Mouse (Mus musculus) adrenal gland, postnatal 36 days (tissue): ENCODE data around the gene Tex264. TPM values are rescaled to one million over a fixed set of nuclear protein-coding genes. Genes with fewer than 3 reads are reported as not detected.

ENCODE experiments used
- total RNA-seq, 2 experiments: library from RNA; stranded (reverse); gene quantifications; 2 replicates each; pipeline ENCODE4 v1.2.3; 2021

The Tex264 gene
- total RNA-seq, 2 experiments from 2014 or later = 109 to 149 TPM

Other genes with a start within 250 kb of the Tex264 start
- 10 to 100 TPM; 11.7 to 14.8 TPM for gene Acy1, start 247.6 kb downstream of the Tex264 start, total RNA-seq
- gene Abhd14b, start 238.5 kb downstream of the Tex264 start, total RNA-seq = 10 to 100 TPM; 25.2 to 45.0 TPM
- 10 to 100 TPM; 18.9 to 20.2 TPM for gene Abhd14a, start 238.2 kb downstream of the Tex264 start, total RNA-seq
- 10 to 100 TPM; 20.2 to 27.7 TPM for gene Pcbp4, start 232.6 kb downstream of the Tex264 start, total RNA-seq
- gene Gpr62, start 220.0 kb downstream of the Tex264 start, total RNA-seq = under 1 TPM in 1 of 2 experiments, not detected in 1; 0.13 TPM
- 10 to 100 TPM; 28.0 to 37.2 TPM for gene Rrp9, start 210.0 kb downstream of the Tex264 start, total RNA-seq
- gene Parp3, start 209.0 kb downstream of the Tex264 start, total RNA-seq = 10 to 100 TPM; 37.8 to 55.4 TPM
- gene Iqcf1, start 186.0 kb downstream of the Tex264 start, total RNA-seq = not detected
- not detected for gene Iqcf5, start 171.4 kb downstream of the Tex264 start, total RNA-seq
- gene Iqcf3, start 124.3 kb downstream of the Tex264 start, total RNA-seq = not detected
- gene Iqcf4, start 114.9 kb downstream of the Tex264 start, total RNA-seq = not detected
- gene Iqcf6, start 59.3 kb downstream of the Tex264 start, total RNA-seq = not detected
- not detected for gene Grm2, start 29.8 kb downstream of the Tex264 start, total RNA-seq
- 10 to 100 TPM; 20.4 to 25.2 TPM for gene Rad54l2, start 103.3 kb upstream of the Tex264 start, total RNA-seq
- 10 to 100 TPM; 32.8 to 34.5 TPM for gene Dcaf1, start 135.9 kb upstream of the Tex264 start, total RNA-seq
- gene Rbm15b, start 201.5 kb upstream of the Tex264 start, total RNA-seq = 10 to 100 TPM; 22.6 to 28.9 TPM
- 100 to 1,000 TPM; 314 to 358 TPM for gene Manf, start 206.1 kb upstream of the Tex264 start, total RNA-seq